Mouse (Mus musculus): ENCODE measurements around the gene Gm26920. TPM values are rescaled to one million over a fixed set of nuclear protein-coding genes. Genes with fewer than 3 reads are reported as not detected.

The Gm26920 gene
- polyA plus RNA-seq, 2 experiments: 0.23 TPM; not detected in 1

DNA sequence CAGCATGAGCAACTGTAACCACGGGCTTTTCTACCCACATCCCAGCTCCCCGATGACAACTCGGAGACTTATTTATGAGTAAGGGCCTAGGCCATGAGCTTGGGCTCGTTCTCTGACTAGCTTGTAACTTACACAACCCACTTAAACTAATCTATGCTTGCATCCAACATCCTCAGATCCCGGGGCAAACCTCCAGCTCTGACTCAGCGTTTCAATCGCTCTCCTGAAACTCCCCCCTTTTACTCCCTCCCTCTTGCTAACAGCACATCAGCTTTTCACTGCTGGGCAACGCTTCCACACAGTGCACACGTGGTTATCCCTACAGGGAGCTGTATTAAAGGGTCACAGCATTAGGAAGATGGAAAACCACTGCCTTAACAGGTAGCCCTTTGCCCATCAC is 3.7 kb downstream of the Gm26920 start:
- H3K4me1 ChIP-seq (replicated peaks; ENCODE audit: control insufficient read depth in 2 of 2, insufficient read depth in 2 of 2, low read length in 1 of 2): peaks cover 8 to 13% of the 10 kb centered on the region in 2 experiments
- no peak for DNase-seq (ENCODE audit: low read depth in 3 of 3, low spot score in 3 of 3)
- H3K9ac ChIP-seq (replicated peaks): no peak overlapping the region
- no peak for ATAC-seq (ENCODE audit: insufficient read depth)
- H3K9me3 ChIP-seq (ENCODE audit: control insufficient read depth, low read length): no peaks in the 10 kb centered on the region
- H3K27ac ChIP-seq: no peak overlapping the region
- WGBS (ENCODE audit: insufficient replicate concordance): 68% methylated on average over 9 of the region's 9 CpGs
- TF ChIP-seq EP300 (IDR thresholded peaks at IDR 0.05; ENCODE audit: low read depth): no peak
- no peaks in the 10 kb centered on the region for H3K27me3 ChIP-seq (ENCODE audit: control insufficient read depth, insufficient read depth, low read length)
- no peak overlapping the region for H3K4me3 ChIP-seq (ENCODE audit: insufficient read depth in 1 of 2, low read depth in 2 of 2, low read length in 2 of 2)
- H3K36me3 ChIP-seq (replicated peaks; ENCODE audit: control insufficient read depth, insufficient read depth, low read depth): no peaks in the 10 kb centered on the region
- no peak overlapping the region for H3K4me2 ChIP-seq (ENCODE audit: low read depth)

DNA sequence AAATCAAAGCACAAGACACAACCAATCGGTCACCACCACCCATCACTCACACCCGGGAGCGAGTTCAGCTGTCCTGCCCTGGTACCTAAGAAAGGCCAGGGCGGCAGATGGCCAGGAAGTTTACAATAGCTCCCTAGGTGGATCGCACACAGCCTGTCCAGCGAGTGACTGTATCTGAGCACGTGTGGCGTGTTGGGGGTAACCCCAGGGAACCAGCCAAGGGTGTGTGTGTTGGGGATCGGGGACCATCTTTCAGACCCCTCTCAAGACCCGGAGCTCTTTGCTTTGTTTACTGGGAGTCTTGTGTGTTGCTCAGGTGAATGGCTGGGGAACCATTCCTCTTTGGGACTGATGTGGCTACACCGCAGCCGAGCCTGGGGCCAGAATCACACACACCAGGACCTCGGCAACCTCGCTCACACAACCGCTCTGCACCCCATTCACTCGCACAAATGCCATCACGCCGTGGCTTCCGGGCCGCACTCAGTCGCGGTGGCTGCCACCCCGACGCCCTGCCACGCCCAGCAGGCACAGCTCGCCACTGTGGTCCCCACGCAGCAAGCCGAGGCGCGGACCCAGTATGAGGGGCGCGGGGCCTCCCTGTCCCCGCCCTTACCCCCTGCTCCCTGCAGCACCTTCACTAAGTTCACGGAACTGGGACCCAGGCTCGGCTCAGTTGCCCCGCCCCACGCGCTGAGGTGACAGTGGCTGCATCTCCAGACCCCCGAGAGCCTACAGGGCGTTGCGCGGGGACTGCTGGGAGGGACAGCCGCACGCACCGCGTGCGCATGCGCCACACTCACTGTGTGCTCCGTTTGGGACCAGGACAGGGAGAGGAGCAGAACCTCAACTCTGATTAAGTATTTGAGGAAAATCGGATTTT is 17.8 kb downstream of the Gm26920 start, which contains the start of gene Zfp82:
Gene Zfp82 (minus strand): TSS at position 755 of the 883 bp plus-strand sequence.
- Histone ChIP-seq H3K4me2 (ENCODE audit: low read depth) (peak within 1 kb of the TSS; percentile 83), H3K27ac (no peak within 1 kb of the TSS), H3K4me1 (replicated peaks; ENCODE audit: control insufficient read depth in 2 of 2, insufficient read depth in 2 of 2, low read length in 1 of 2) (peaks cover 0 to 5% of the 10 kb centered on the region in 2 experiments; a peak in 3 of 4 replicates), H3K9ac (replicated peaks) (peak within 1 kb of the TSS; percentile 73), H3K4me3 (ENCODE audit: insufficient read depth in 1 of 2, low read depth in 2 of 2, low read length in 2 of 2) (peak within 1 kb of the TSS; percentile 61 to 80), H3K36me3 (replicated peaks; ENCODE audit: control insufficient read depth, insufficient read depth, low read depth) (no peaks in the 10 kb centered on the region), H3K9me3 (ENCODE audit: control insufficient read depth, low read length) (no peaks in the 10 kb centered on the region), H3K27me3 (ENCODE audit: control insufficient read depth, insufficient read depth, low read length) (no peaks in the 10 kb centered on the region)
- ATAC-seq (ENCODE audit: insufficient read depth): peak; percentile 94
- peak; percentile 65 to 73 (median 68) for DNase-seq (ENCODE audit: low read depth in 3 of 3, low spot score in 3 of 3)
- 0% methylated on average over 50 of the region's 50 CpGs for WGBS (ENCODE audit: insufficient replicate concordance)
- TF ChIP-seq EP300 (IDR thresholded peaks at IDR 0.05; ENCODE audit: low read depth) (no peak), CTCF (IDR thresholded peaks at IDR 0.05; ENCODE audit: low read depth) (no peak)

- Histone ChIP-seq H3K27me3 (ENCODE audit: control insufficient read depth, insufficient read depth, low read length) (no peaks in the 10 kb centered on the region), H3K27ac (no peak overlapping the region), H3K9me3 (ENCODE audit: control insufficient read depth, low read length) (no peaks in the 10 kb centered on the region), H3K4me2 (ENCODE audit: low read depth) (no peak overlapping the region), H3K9ac (replicated peaks) (no peak overlapping the region), H3K4me1 (replicated peaks; ENCODE audit: control insufficient read depth in 2 of 2, insufficient read depth in 2 of 2, low read length in 1 of 2) (no peaks in the 10 kb centered on the region), H3K4me3 (ENCODE audit: insufficient read depth in 1 of 2, low read depth in 2 of 2, low read length in 2 of 2) (no peak overlapping the region), H3K36me3 (replicated peaks; ENCODE audit: control insufficient read depth, insufficient read depth, low read depth) (no peaks in the 10 kb centered on the region)
- WGBS (ENCODE audit: insufficient replicate concordance): 74% methylated on average over 5 of the region's 5 CpGs
- DNase-seq (ENCODE audit: low read depth in 3 of 3, low spot score in 3 of 3): no peak
- ATAC-seq (ENCODE audit: insufficient read depth): no peak
- TF ChIP-seq EP300 (IDR thresholded peaks at IDR 0.05; ENCODE audit: low read depth): no peak
- TF ChIP-seq CTCF (IDR thresholded peaks at IDR 0.05; ENCODE audit: low read depth): peak; percentile 53
Measured at GRCm38 (mm10) chr7:30064622-30065021, 25.6 kb downstream of the Gm26920 start.

DNA sequence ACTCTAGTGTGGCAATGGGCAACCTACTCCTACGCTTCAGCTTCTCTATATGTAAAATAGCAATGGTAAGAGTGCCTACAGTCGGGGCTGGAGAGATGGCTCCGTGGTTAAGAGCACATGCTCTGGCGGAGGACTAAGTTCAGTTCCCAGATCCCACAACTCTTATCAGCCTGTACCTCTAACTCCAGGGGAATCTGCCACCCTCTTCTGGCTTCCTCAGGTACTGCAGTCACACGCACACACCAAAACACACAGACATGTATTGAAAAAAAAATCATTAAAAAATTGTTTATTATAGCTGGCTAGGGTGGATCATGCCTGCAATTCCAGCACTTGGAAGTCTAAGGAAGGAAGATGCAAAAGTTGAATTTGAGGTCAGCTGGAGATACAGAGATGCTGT is 27.7 kb downstream of the Gm26920 start:
- Histone ChIP-seq H3K36me3 (replicated peaks; ENCODE audit: control insufficient read depth, insufficient read depth, low read depth) (no peaks in the 10 kb centered on the region), H3K4me3 (ENCODE audit: insufficient read depth in 1 of 2, low read depth in 2 of 2, low read length in 2 of 2) (no peak overlapping the region), H3K27ac (no peak overlapping the region), H3K9me3 (ENCODE audit: control insufficient read depth, low read length) (no peaks in the 10 kb centered on the region), H3K4me1 (replicated peaks; ENCODE audit: control insufficient read depth in 2 of 2, insufficient read depth in 2 of 2, low read length in 1 of 2) (no peaks in the 10 kb centered on the region), H3K9ac (replicated peaks) (no peak overlapping the region), H3K27me3 (ENCODE audit: control insufficient read depth, insufficient read depth, low read length) (no peaks in the 10 kb centered on the region), H3K4me2 (ENCODE audit: low read depth) (no peak overlapping the region)
- ATAC-seq (ENCODE audit: insufficient read depth) (no peak), DNase-seq (ENCODE audit: low read depth in 3 of 3, low spot score in 3 of 3) (peak in 2 of 3 experiments; percentile 2 to 9)
- WGBS (ENCODE audit: insufficient replicate concordance): 69% methylated on average over 5 of the region's 5 CpGs
- TF ChIP-seq EP300 (IDR thresholded peaks at IDR 0.05; ENCODE audit: low read depth) (no peak), CTCF (IDR thresholded peaks at IDR 0.05; ENCODE audit: low read depth) (peak; percentile 67)

GRCm38 (mm10) chr7:30060341-30060740 is 29.9 kb downstream of the Gm26920 start:
- WGBS (ENCODE audit: insufficient replicate concordance): 83% methylated on average over 6 of the region's 6 CpGs

More at GRCm38 (mm10) chr7:30060341-30060740, 29.9 kb downstream of the Gm26920 start:
- H3K36me3 ChIP-seq (replicated peaks; ENCODE audit: control insufficient read depth, insufficient read depth, low read depth): no peaks in the 10 kb centered on the region; the same call in 1 of the 2 replicates
- no peak for DNase-seq (ENCODE audit: low read depth in 3 of 3, low spot score in 3 of 3)
- H3K4me1 ChIP-seq (replicated peaks; ENCODE audit: control insufficient read depth in 2 of 2, insufficient read depth in 2 of 2, low read length in 1 of 2): no peaks in the 10 kb centered on the region
- no peak for ATAC-seq (ENCODE audit: insufficient read depth)
- H3K9ac ChIP-seq (replicated peaks): no peak overlapping the region
- TF ChIP-seq CTCF (IDR thresholded peaks at IDR 0.05; ENCODE audit: low read depth) (no peak), EP300 (IDR thresholded peaks at IDR 0.05; ENCODE audit: low read depth) (no peak)
- no peak overlapping the region for H3K4me3 ChIP-seq (ENCODE audit: insufficient read depth in 1 of 2, low read depth in 2 of 2, low read length in 2 of 2)
- H3K27me3 ChIP-seq (ENCODE audit: control insufficient read depth, insufficient read depth, low read length): no peaks in the 10 kb centered on the region
- H3K4me2 ChIP-seq (ENCODE audit: low read depth): no peak overlapping the region
- no peaks in the 10 kb centered on the region for H3K9me3 ChIP-seq (ENCODE audit: control insufficient read depth, low read length)
- no peak overlapping the region for H3K27ac ChIP-seq
